Mouse (Mus musculus): ENCODE measurements around the gene Dlg2. TPM values are rescaled to one million over a fixed set of nuclear protein-coding genes. Genes with fewer than 3 reads are reported as not detected.

Dlg2 gene
- polyA plus RNA-seq, 1 experiment from 2014 or later = 7.2 TPM

- no peak overlapping the region for H3K27ac ChIP-seq (replicated peaks)
- no peak for ATAC-seq (ENCODE audit: insufficient number of reproducible peaks, low FRiP score, low TSS enrichment, low read depth)
- 66% methylated on average over 4 of the region's 4 CpGs for WGBS
- no peak overlapping the region for H3K9ac ChIP-seq
- H3K9me3 ChIP-seq (replicated peaks) = no peaks in the 10 kb centered on the region
- no peak overlapping the region for H3K4me2 ChIP-seq (replicated peaks)
- no peaks in the 10 kb centered on the region for H3K4me1 ChIP-seq
- H3K27me3 ChIP-seq = no peaks in the 10 kb centered on the region
- H3K36me3 ChIP-seq = no peaks in the 10 kb centered on the region
- no peak overlapping the region for H3K4me3 ChIP-seq (replicated peaks)
Observed at GRCm38 (mm10) chr7:92371638-92372037, 1895.2 kb downstream of the Dlg2 start.

- Histone ChIP-seq H3K4me2 (replicated peaks) (no peak overlapping the region), H3K36me3 (no peaks in the 10 kb centered on the region), H3K9me3 (replicated peaks) (no peaks in the 10 kb centered on the region), H3K27me3 (no peaks in the 10 kb centered on the region), H3K4me1 (no peaks in the 10 kb centered on the region), H3K9ac (no peak overlapping the region), H3K27ac (replicated peaks) (no peak overlapping the region), H3K4me3 (replicated peaks) (no peak overlapping the region)
- ATAC-seq (ENCODE audit: insufficient number of reproducible peaks, low FRiP score, low TSS enrichment, low read depth) = no peak
- 82% methylated on average over 5 of the region's 5 CpGs for WGBS
Observed at GRCm38 (mm10) chr7:92373863-92374357, 1897.4 kb downstream of the Dlg2 start.

GRCm38 (mm10) chr7:92383913-92384484, 1907.5 kb downstream of the Dlg2 start:
- H3K9me3 ChIP-seq (replicated peaks) = no peaks in the 10 kb centered on the region
- H3K9ac ChIP-seq = no peak overlapping the region
- no peak for ATAC-seq (ENCODE audit: insufficient number of reproducible peaks, low FRiP score, low TSS enrichment, low read depth)
- H3K27me3 ChIP-seq = no peaks in the 10 kb centered on the region
- no peaks in the 10 kb centered on the region for H3K36me3 ChIP-seq
- 43% methylated on average over 5 of the region's 5 CpGs for WGBS
- no peak overlapping the region for H3K4me2 ChIP-seq (replicated peaks)
- no peaks in the 10 kb centered on the region for H3K4me1 ChIP-seq
- H3K4me3 ChIP-seq (replicated peaks) = no peak overlapping the region
- H3K27ac ChIP-seq (replicated peaks) = no peak overlapping the region

- no peaks in the 10 kb centered on the region for H3K27me3 ChIP-seq
- no peak overlapping the region for H3K27ac ChIP-seq (replicated peaks)
- H3K4me1 ChIP-seq = no peaks in the 10 kb centered on the region
- H3K4me2 ChIP-seq (replicated peaks) = no peak overlapping the region
- ATAC-seq (ENCODE audit: insufficient number of reproducible peaks, low FRiP score, low TSS enrichment, low read depth) = no peak
- 50% methylated on average over 6 of the region's 6 CpGs for WGBS
- no peaks in the 10 kb centered on the region for H3K36me3 ChIP-seq
- no peak overlapping the region for H3K9ac ChIP-seq
- H3K4me3 ChIP-seq (replicated peaks) = no peak overlapping the region
- H3K9me3 ChIP-seq (replicated peaks) = no peaks in the 10 kb centered on the region
Observed at GRCm38 (mm10) chr7:92392052-92392640, 1915.7 kb downstream of the Dlg2 start.

GRCm38 (mm10) chr7:92396783-92397182, 1920.3 kb downstream of the Dlg2 start:
- peaks cover 9% of the 10 kb centered on the region; the same call in 1 of the 2 replicates for H3K4me1 ChIP-seq
- WGBS = 69% methylated on average over 1 of the region's 1 CpGs
- H3K27me3 ChIP-seq = no peaks in the 10 kb centered on the region
- H3K9ac ChIP-seq = no peak overlapping the region
- no peak for ATAC-seq (ENCODE audit: insufficient number of reproducible peaks, low FRiP score, low TSS enrichment, low read depth)
- no peak overlapping the region for H3K4me2 ChIP-seq (replicated peaks)
- H3K4me3 ChIP-seq (replicated peaks) = no peak overlapping the region
- no peaks in the 10 kb centered on the region for H3K9me3 ChIP-seq (replicated peaks)
- no peaks in the 10 kb centered on the region for H3K36me3 ChIP-seq
- H3K27ac ChIP-seq (replicated peaks) = no peak overlapping the region

- Histone ChIP-seq H3K36me3 (no peaks in the 10 kb centered on the region), H3K9ac (no peak overlapping the region), H3K27me3 (no peaks in the 10 kb centered on the region), H3K4me3 (replicated peaks) (no peak overlapping the region), H3K4me1 (peaks cover 9% of the 10 kb centered on the region; the same call in 1 of the 2 replicates), H3K27ac (replicated peaks) (no peak overlapping the region), H3K4me2 (replicated peaks) (no peak overlapping the region), H3K9me3 (replicated peaks) (no peaks in the 10 kb centered on the region)
- WGBS = 57% methylated on average over 1 of the region's 1 CpGs
- no peak for ATAC-seq (ENCODE audit: insufficient number of reproducible peaks, low FRiP score, low TSS enrichment, low read depth)
Observed at GRCm38 (mm10) chr7:92398841-92399240, 1922.4 kb downstream of the Dlg2 start.

GRCm38 (mm10) chr7:92400551-92400950, 1924.1 kb downstream of the Dlg2 start:
- Histone ChIP-seq H3K9ac (no peak overlapping the region), H3K27me3 (no peaks in the 10 kb centered on the region), H3K4me3 (replicated peaks) (no peak overlapping the region), H3K27ac (replicated peaks) (no peak overlapping the region), H3K9me3 (replicated peaks) (no peaks in the 10 kb centered on the region), H3K36me3 (no peaks in the 10 kb centered on the region), H3K4me1 (peaks cover 9% of the 10 kb centered on the region; the same call in 1 of the 2 replicates), H3K4me2 (replicated peaks) (no peak overlapping the region)
- WGBS = 24% methylated on average over 1 of the region's 1 CpGs
- no peak for ATAC-seq (ENCODE audit: insufficient number of reproducible peaks, low FRiP score, low TSS enrichment, low read depth)

- H3K27ac ChIP-seq (replicated peaks) = 0 out of 2 replicates have a peak overlapping the region, but pooled peaks have one; percentile 30
- peaks cover 9% of the 10 kb centered on the region; the same call in 1 of the 2 replicates for H3K4me1 ChIP-seq
- H3K4me2 ChIP-seq (replicated peaks) = no peak overlapping the region
- no peak for ATAC-seq (ENCODE audit: insufficient number of reproducible peaks, low FRiP score, low TSS enrichment, low read depth)
- H3K9me3 ChIP-seq (replicated peaks) = no peaks in the 10 kb centered on the region
- no peak overlapping the region for H3K4me3 ChIP-seq (replicated peaks)
- 45% methylated on average over 4 of the region's 4 CpGs for WGBS
- H3K9ac ChIP-seq = no peak overlapping the region
- H3K36me3 ChIP-seq = no peaks in the 10 kb centered on the region
- no peaks in the 10 kb centered on the region for H3K27me3 ChIP-seq
Observed at GRCm38 (mm10) chr7:92401001-92401688, 1924.7 kb downstream of the Dlg2 start.

- no peaks in the 10 kb centered on the region for H3K9me3 ChIP-seq (replicated peaks)
- no peak overlapping the region for H3K9ac ChIP-seq
- H3K4me3 ChIP-seq (replicated peaks) = no peak overlapping the region
- no peak overlapping the region for H3K4me2 ChIP-seq (replicated peaks)
- H3K27me3 ChIP-seq = no peaks in the 10 kb centered on the region
- no peaks in the 10 kb centered on the region for H3K36me3 ChIP-seq
- ATAC-seq (ENCODE audit: insufficient number of reproducible peaks, low FRiP score, low TSS enrichment, low read depth) = no peak
- WGBS = 65% methylated on average over 5 of the region's 5 CpGs
- H3K4me1 ChIP-seq = no peaks in the 10 kb centered on the region
- H3K27ac ChIP-seq (replicated peaks) = no peak overlapping the region
Observed at GRCm38 (mm10) chr7:92408479-92408878, 1932.0 kb downstream of the Dlg2 start.

GRCm38 (mm10) chr7:92420474-92420873, 1944.0 kb downstream of the Dlg2 start:
- WGBS = 60% methylated on average over 10 of the region's 10 CpGs
- H3K27me3 ChIP-seq = no peaks in the 10 kb centered on the region
- H3K9me3 ChIP-seq (replicated peaks) = no peaks in the 10 kb centered on the region
- ATAC-seq (ENCODE audit: insufficient number of reproducible peaks, low FRiP score, low TSS enrichment, low read depth) = no peak
- H3K27ac ChIP-seq (replicated peaks) = no peak overlapping the region
- H3K9ac ChIP-seq = no peak overlapping the region
- no peak overlapping the region for H3K4me2 ChIP-seq (replicated peaks)
- H3K4me3 ChIP-seq (replicated peaks) = no peak overlapping the region
- H3K36me3 ChIP-seq = no peaks in the 10 kb centered on the region
- no peaks in the 10 kb centered on the region for H3K4me1 ChIP-seq

- no peak for ATAC-seq (ENCODE audit: insufficient number of reproducible peaks, low FRiP score, low TSS enrichment, low read depth)
- Histone ChIP-seq H3K27me3 (no peaks in the 10 kb centered on the region), H3K27ac (replicated peaks) (no peak overlapping the region), H3K9me3 (replicated peaks) (no peaks in the 10 kb centered on the region), H3K4me2 (replicated peaks) (no peak overlapping the region), H3K4me1 (no peaks in the 10 kb centered on the region), H3K9ac (no peak overlapping the region), H3K4me3 (replicated peaks) (no peak overlapping the region), H3K36me3 (no peaks in the 10 kb centered on the region)
- WGBS = 90% methylated on average over 3 of the region's 3 CpGs
Observed at GRCm38 (mm10) chr7:92423017-92423416, 1946.5 kb downstream of the Dlg2 start.
